Mouse (Mus musculus) ES-Bruce4 (cell line): ENCODE data around the gene Sntb2. TPM values are rescaled to one million over a fixed set of nuclear protein-coding genes. Genes with fewer than 3 reads are reported as not detected.
"Not testable (repeated sequence)": the region's sequence is repeated elsewhere in the genome, so short reads cannot be mapped to it uniquely, and the experiment has no call there.

ENCODE experiments used
- H3K27ac ChIP-seq: 2 replicates; pipeline ENCODE4 v1.5.1; 2012; ENCODE audit warnings: low read length, inconsistent platforms; ENCODE audit not compliant: insufficient read depth
- H3K27me3 ChIP-seq: 2 replicates; pipeline ENCODE4 v1.6.1; 2012; ENCODE audit warnings: mild to moderate bottlenecking, low read length, inconsistent platforms; ENCODE audit not compliant: control insufficient read depth, poor library complexity, insufficient read depth, severe bottlenecking
- H3K36me3 ChIP-seq: 2 replicates; pipeline ENCODE4 v1.6.1; 2012; ENCODE audit warnings: inconsistent platforms, mild to moderate bottlenecking, low read length, moderate library complexity; ENCODE audit not compliant: control insufficient read depth, poor library complexity, insufficient read depth, severe bottlenecking
- H3K4me1 ChIP-seq: one replicate; pipeline ENCODE4 v1.8.1; 2011; ENCODE audit warnings: low read length; ENCODE audit not compliant: control insufficient read depth, insufficient read depth
- H3K4me3 ChIP-seq: 2 replicates; pipeline ENCODE4 v1.5.1; 2011; ENCODE audit warnings: low read depth, mild to moderate bottlenecking, low read length
- H3K9ac ChIP-seq: 2 replicates; pipeline ENCODE4 v1.6.1; 2012; ENCODE audit warnings: low read depth, mild to moderate bottlenecking, inconsistent platforms; ENCODE audit not compliant: poor library complexity, severe bottlenecking
- H3K9me3 ChIP-seq: replicated peaks from 2 replicates; pipeline ENCODE4 v1.6.1; 2012; ENCODE audit warnings: mild to moderate bottlenecking, low read length, inconsistent platforms; ENCODE audit not compliant: control insufficient read depth, poor library complexity, insufficient read depth, severe bottlenecking
- CTCF ChIP-seq: IDR thresholded peaks from one replicate; pipeline ENCODE4 v1.8.1; 2011; ENCODE audit warnings: low read depth, low read length
- EP300 ChIP-seq: IDR thresholded peaks from 2 replicates; pipeline ENCODE4 v1.6.1; 2011; ENCODE audit warnings: low read depth, low read length; ENCODE audit not compliant: insufficient read depth
- POLR2A ChIP-seq: IDR thresholded peaks from one replicate; pipeline ENCODE4 v1.8.1; 2011; ENCODE audit warnings: low read length; ENCODE audit not compliant: insufficient read depth
- polyA plus RNA-seq: library from polyadenylated mRNA; stranded (reverse); fragments of >200 nt; gene quantifications from 2 replicates; pipeline ENCODE4 v1.2.4, GENCODE M21; 2011; ENCODE audit warnings: low read depth; ENCODE audit not compliant: missing spikeins, insufficient read depth, insufficient read length

Gene Sntb2
- polyA plus RNA-seq, 1 experiment = 26.5 TPM

GRCm38 (mm10) chr8:106971916-106972315, 36.4 kb downstream of the Sntb2 start:
- TF ChIP-seq POLR2A (no peak), CTCF (no peak), EP300 (no peak)
- H3K36me3 ChIP-seq = no peaks in the 10 kb centered on the region; the same call in 1 of the 2 replicates
- H3K9ac ChIP-seq = no peak overlapping the region
- H3K9me3 ChIP-seq = no peaks in the 10 kb centered on the region
- H3K4me3 ChIP-seq = no peak overlapping the region
- peak overlapping the region; percentile 13; the same call in 1 of the 2 replicates for H3K27ac ChIP-seq
- no peaks in the 10 kb centered on the region for H3K27me3 ChIP-seq
- H3K4me1 ChIP-seq = peaks cover 9% of the 10 kb centered on the region

- no peak for TF ChIP-seq POLR2A
- no peak for TF ChIP-seq EP300
- TF ChIP-seq CTCF = no peak
- Histone ChIP-seq H3K9me3 (no peaks in the 10 kb centered on the region), H3K4me1 (peaks cover 9% of the 10 kb centered on the region), H3K27ac (peak overlapping the region; percentile 8; the same call in 1 of the 2 replicates), H3K4me3 (no peak overlapping the region), H3K9ac (no peak overlapping the region), H3K27me3 (no peaks in the 10 kb centered on the region), H3K36me3 (no peaks in the 10 kb centered on the region; the same call in 1 of the 2 replicates)
These were observed 37.2 kb downstream of the Sntb2 start for GRCm38 (mm10) chr8:106972538-106973264.

- not testable (repeated sequence) for H3K36me3 ChIP-seq, H3K27ac ChIP-seq, H3K9ac ChIP-seq, H3K27me3 ChIP-seq, H3K4me1 ChIP-seq, H3K4me3 ChIP-seq, H3K9me3 ChIP-seq
These were observed 38.0 kb downstream of the Sntb2 start for GRCm38 (mm10) chr8:106973526-106973925.

- no peaks in the 10 kb centered on the region for H3K27me3 ChIP-seq
- no peak overlapping the region for H3K4me3 ChIP-seq
- no peaks in the 10 kb centered on the region; the same call in 1 of the 2 replicates for H3K36me3 ChIP-seq
- peaks cover 7% of the 10 kb centered on the region for H3K4me1 ChIP-seq
- H3K9ac ChIP-seq = no peak overlapping the region
- H3K27ac ChIP-seq = no peak overlapping the region
- TF ChIP-seq EP300 (no peak), POLR2A (no peak), CTCF (no peak)
- no peaks in the 10 kb centered on the region for H3K9me3 ChIP-seq
These were observed 39.2 kb downstream of the Sntb2 start for GRCm38 (mm10) chr8:106974754-106975153.

- Histone ChIP-seq H3K27me3 (no peaks in the 10 kb centered on the region), H3K4me1 (peaks cover 7% of the 10 kb centered on the region), H3K9me3 (no peaks in the 10 kb centered on the region), H3K9ac (no peak overlapping the region), H3K27ac (no peak overlapping the region), H3K36me3 (0 out of 2 replicates have a peak, but pooled peaks cover 2% of the 10 kb centered on the region), H3K4me3 (no peak overlapping the region)
- TF ChIP-seq CTCF (no peak), POLR2A (no peak), EP300 (no peak)
These were observed 40.2 kb downstream of the Sntb2 start for GRCm38 (mm10) chr8:106975764-106976163.

GRCm38 (mm10) chr8:106976436-106976835, 40.9 kb downstream of the Sntb2 start:
- no peak for TF ChIP-seq POLR2A
- no peak for TF ChIP-seq CTCF
- no peak for TF ChIP-seq EP300
- Histone ChIP-seq H3K36me3 (peaks cover 7% of the 10 kb centered on the region), H3K27me3 (no peaks in the 10 kb centered on the region), H3K9me3 (no peaks in the 10 kb centered on the region), H3K9ac (no peak overlapping the region), H3K4me1 (peaks cover 5% of the 10 kb centered on the region), H3K27ac (no peak overlapping the region), H3K4me3 (no peak overlapping the region)
